Mouse (Mus musculus): ENCODE results near the gene Selenof.

DNA sequence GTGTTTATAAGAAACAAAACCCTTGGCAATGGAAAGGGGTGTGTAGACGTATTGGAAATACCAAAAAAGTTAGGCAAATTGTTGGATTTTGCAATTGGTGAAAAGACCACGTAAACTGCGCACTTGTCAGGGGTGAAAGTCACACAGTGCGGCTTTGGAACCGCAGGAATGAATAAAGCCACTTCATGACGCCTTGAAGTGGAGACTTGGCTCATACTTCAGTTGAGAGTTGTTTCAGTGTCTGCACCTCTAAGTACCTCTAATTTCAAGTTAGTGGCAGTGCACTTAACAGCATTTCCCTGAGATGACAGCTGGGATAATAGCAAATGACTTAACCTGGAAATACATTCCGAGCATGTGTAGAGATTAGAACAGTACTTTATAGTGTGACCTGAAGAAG is 4.2 kb downstream of the Selenof start:
- TF ChIP-seq CTCF (IDR thresholded peaks at IDR 0.05; ENCODE audit: low read depth, low read length), result no peak
- TF ChIP-seq GATA1 (IDR thresholded peaks at IDR 0.05; ENCODE audit: borderline replicate concordance, low read length), result no peak
- no peak for TF ChIP-seq TAL1 (conservative IDR thresholded peaks at IDR 0.05; ENCODE audit: low read depth, low read length)
- no peak for TF ChIP-seq POLR2AphosphoS5 (IDR thresholded peaks at IDR 0.05; ENCODE audit: insufficient replicate concordance, low read depth, low read length)
